Mouse (Mus musculus): ENCODE results near the gene Tox2.

DNA sequence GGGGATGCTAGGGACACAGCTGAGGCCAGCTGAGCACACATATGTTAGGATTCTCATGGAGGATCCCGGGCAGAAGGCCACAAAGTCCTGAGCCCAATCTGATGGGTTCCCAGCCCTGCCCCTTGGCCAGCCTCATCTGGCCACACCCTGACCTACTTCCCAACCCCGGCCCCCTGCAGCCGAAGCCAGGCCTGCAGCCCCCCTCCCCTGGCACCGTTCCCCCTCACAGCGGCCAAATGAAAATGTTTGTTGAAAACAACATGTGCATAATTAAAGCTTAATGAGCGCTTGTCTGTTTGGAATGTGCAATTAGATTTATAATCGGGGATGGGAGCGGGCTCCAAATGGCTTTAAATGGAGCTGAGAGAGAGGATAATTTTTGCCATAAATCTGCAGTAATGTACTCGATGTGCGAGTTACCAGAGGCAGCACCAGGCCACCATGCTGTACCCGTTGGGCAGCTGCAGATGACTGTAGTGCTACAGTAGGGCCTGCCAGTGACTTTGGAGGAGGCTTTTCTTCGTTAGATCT, 35.1 kb downstream of the Tox2 start:
- TF ChIP-seq POLR2A (IDR thresholded peaks at IDR 0.05; ENCODE audit: control insufficient read depth, low read depth, low read length) = no peak
- no peak for TF ChIP-seq CTCF (IDR thresholded peaks at IDR 0.05; ENCODE audit: control insufficient read depth, insufficient read depth, insufficient replicate concordance, low read depth, low read length)
